Mouse (Mus musculus) CD4-positive, CD25-positive, alpha-beta regulatory T cell (primary cell): ENCODE data around the gene Ostf1. TPM values are rescaled to one million over a fixed set of nuclear protein-coding genes. Genes with fewer than 3 reads are reported as not detected.

Experiments
- polyA plus RNA-seq: library from polyadenylated mRNA; unstranded; fragments of 100-300 nt; shearing (Covaris generic); gene quantifications from one replicate; pipeline ENCODE4 v1.2.1, GENCODE M21; 2017

The Ostf1 gene
- polyA plus RNA-seq: 152 TPM

DNA sequence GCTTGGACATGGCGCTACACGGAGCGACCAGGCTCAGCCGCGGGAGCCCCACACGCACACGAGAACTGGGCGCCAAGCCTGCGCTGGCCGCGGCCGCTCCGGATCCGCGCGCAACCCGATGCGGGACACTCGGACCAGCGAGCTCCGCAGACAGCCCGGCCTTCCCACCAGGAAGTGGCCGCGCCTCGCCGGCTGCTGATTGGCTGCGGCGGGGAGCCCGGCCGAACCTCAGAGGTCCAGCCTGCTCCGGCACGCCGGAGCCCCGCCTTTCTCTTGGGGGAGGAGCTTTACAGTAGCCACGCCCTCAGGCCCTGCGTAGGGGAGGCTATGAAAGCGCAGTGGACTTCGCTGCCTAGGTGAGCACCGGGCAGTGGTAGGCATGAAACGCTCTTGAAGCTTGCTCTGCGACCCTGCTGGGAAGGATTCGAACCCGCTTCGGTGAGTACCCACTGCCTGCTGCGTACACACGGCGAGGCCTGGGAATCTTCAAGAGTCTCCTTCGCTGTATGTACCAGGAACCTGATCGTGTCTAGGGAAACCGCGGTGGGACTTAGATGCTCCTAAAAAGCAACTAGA is at the start of gene Ostf1, which contains the start of gene Nmrk1:
Gene Ostf1 (minus strand): TSS at position 180 of the 576 bp plus-strand sequence.
Gene Nmrk1 (plus strand): TSS at position 307 of the 576 bp plus-strand sequence.

GRCm38 (mm10) chr19:18670608-18671007 is 39.0 kb upstream of the Ostf1 start, which contains the start of gene Carnmt1:
TSS of gene Carnmt1 (plus strand) at chr19:18670764.

Other genes starting within 250 kb of the Ostf1 start
- 7.0 TPM for gene Nmrk1, start 127 bp upstream of the Ostf1 start, polyA plus RNA-seq
- 22.5 TPM for gene Carnmt1, start 38.9 kb upstream of the Ostf1 start, polyA plus RNA-seq
- gene D030056L22Rik, start 81.4 kb upstream of the Ostf1 start, polyA plus RNA-seq: 28.5 TPM
- gene Trpm6, start 118.2 kb upstream of the Ostf1 start, polyA plus RNA-seq: 0.44 TPM